Mouse (Mus musculus) bone marrow macrophage, adult 2 months (primary cell): ENCODE measurements around the gene Sh3pxd2a. TPM values are rescaled to one million over a fixed set of nuclear protein-coding genes. Genes with fewer than 3 reads are reported as not detected.

Experiments
- H3K27ac ChIP-seq: 2 replicates; pipeline ENCODE4 v1.5.1; 2012; ENCODE audit warnings: low read depth, low read length; ENCODE audit not compliant: insufficient read depth
- H3K4me1 ChIP-seq: 2 replicates; pipeline ENCODE4 v1.6.1; 2012; ENCODE audit warnings: low read length; ENCODE audit not compliant: control insufficient read depth, insufficient read depth
- H3K4me3 ChIP-seq: 2 replicates; pipeline ENCODE4 v1.5.1; 2012; ENCODE audit warnings: mild to moderate bottlenecking, low read length, moderate library complexity; ENCODE audit not compliant: insufficient read depth
- CTCF ChIP-seq: IDR thresholded peaks from 2 replicates; pipeline ENCODE4 v1.5.1; 2012; ENCODE audit warnings: low read depth, mild to moderate bottlenecking, low read length, moderate library complexity
- POLR2A ChIP-seq: IDR thresholded peaks from 2 replicates; pipeline ENCODE4 v1.6.1; 2012; ENCODE audit warnings: mild to moderate bottlenecking, low read depth, low read length, borderline replicate concordance
- polyA plus RNA-seq: library from polyadenylated mRNA; stranded (reverse); fragments of >200 nt; gene quantifications from 2 replicates; pipeline ENCODE4 v1.2.4, GENCODE M21; 2012; ENCODE audit not compliant: missing spikeins, insufficient read depth, insufficient read length

Sh3pxd2a gene
- polyA plus RNA-seq, 1 experiment, result 12.7 TPM

- H3K27ac ChIP-seq, result no peak overlapping the region
- H3K4me3 ChIP-seq, result no peak overlapping the region
- H3K4me1 ChIP-seq, result peaks cover 10% of the 10 kb centered on the region; the same call in 1 of the 2 replicates
- TF ChIP-seq POLR2A (no peak), CTCF (no peak)
Measured at GRCm38 (mm10) chr19:47230682-47231081, 233.5 kb downstream of the Sh3pxd2a start.

- H3K27ac ChIP-seq, result no peak overlapping the region
- TF ChIP-seq POLR2A, result no peak
- no peak for TF ChIP-seq CTCF
Measured at GRCm38 (mm10) chr19:47230082-47230481, 234.1 kb downstream of the Sh3pxd2a start.

GRCm38 (mm10) chr19:47229461-47229860 lies 234.7 kb downstream of the Sh3pxd2a start:
- Histone ChIP-seq H3K4me3 (no peak overlapping the region), H3K27ac (no peak overlapping the region), H3K4me1 (peaks cover 19% of the 10 kb centered on the region)
- TF ChIP-seq CTCF (no peak), POLR2A (no peak)

More at GRCm38 (mm10) chr19:47230082-47230481, 234.1 kb downstream of the Sh3pxd2a start:
- Histone ChIP-seq H3K4me3 (no peak overlapping the region), H3K4me1 (peaks cover 16% of the 10 kb centered on the region)

- TF ChIP-seq CTCF (no peak), POLR2A (no peak)
- Histone ChIP-seq H3K4me3 (no peak overlapping the region), H3K27ac (no peak overlapping the region), H3K4me1 (peaks cover 26% of the 10 kb centered on the region)
Measured at GRCm38 (mm10) chr19:47228725-47229252, 235.4 kb downstream of the Sh3pxd2a start.

GRCm38 (mm10) chr19:47225791-47226190 lies 238.4 kb downstream of the Sh3pxd2a start:
- Histone ChIP-seq H3K4me1 (peaks cover 51% of the 10 kb centered on the region), H3K4me3 (no peak overlapping the region), H3K27ac (no peak overlapping the region)
- TF ChIP-seq CTCF (no peak), POLR2A (no peak)

GRCm38 (mm10) chr19:47224743-47225142 lies 239.5 kb downstream of the Sh3pxd2a start:
- Histone ChIP-seq H3K4me1 (peaks cover 61% of the 10 kb centered on the region), H3K4me3 (no peak overlapping the region), H3K27ac (peak overlapping the region; percentile 53)
- TF ChIP-seq POLR2A (no peak), CTCF (no peak)

GRCm38 (mm10) chr19:47222841-47223557 lies 241.2 kb downstream of the Sh3pxd2a start:
- H3K4me1 ChIP-seq, result peaks cover 64% of the 10 kb centered on the region

GRCm38 (mm10) chr19:47222154-47222840 lies 241.9 kb downstream of the Sh3pxd2a start:
- TF ChIP-seq CTCF (no peak), POLR2A (no peak)
- Histone ChIP-seq H3K27ac (no peak overlapping the region), H3K4me3 (no peak overlapping the region), H3K4me1 (peaks cover 64% of the 10 kb centered on the region)

More at GRCm38 (mm10) chr19:47222841-47223557, 241.2 kb downstream of the Sh3pxd2a start:
- no peak overlapping the region for H3K27ac ChIP-seq
- TF ChIP-seq CTCF, result no peak
- no peak for TF ChIP-seq POLR2A
- no peak overlapping the region for H3K4me3 ChIP-seq

GRCm38 (mm10) chr19:47221500-47222153 lies 242.6 kb downstream of the Sh3pxd2a start:
- Histone ChIP-seq H3K4me1 (peaks cover 64% of the 10 kb centered on the region), H3K4me3 (no peak overlapping the region), H3K27ac (no peak overlapping the region)
- no peak for TF ChIP-seq POLR2A
- TF ChIP-seq CTCF, result no peak
